Mouse (Mus musculus) small intestine, adult 2 months (tissue): ENCODE measurements around the gene Camk1g.

Source experiments
- CTCF ChIP-seq: fragments of 200-500 bp; IDR thresholded peaks from 2 replicates; pipeline ENCODE4 v1.5.1; 2012; ENCODE audit warnings: low read depth, mild to moderate bottlenecking, control low read depth, inconsistent platforms, low read length, moderate library complexity, mixed read lengths; ENCODE audit not compliant: insufficient replicate concordance, insufficient read length; ENCODE audit errors: extremely low read depth
- POLR2A ChIP-seq: fragments of 200-500 bp; IDR thresholded peaks from 2 replicates; pipeline ENCODE4 v1.6.1; 2012; ENCODE audit warnings: low read depth, mild to moderate bottlenecking, control low read depth, inconsistent platforms, low read length, moderate library complexity

- TF ChIP-seq POLR2A: no peak
- no peak for TF ChIP-seq CTCF
Measured at GRCm38 (mm10) chr1:193368055-193368454, 2.0 kb downstream of the Camk1g start.
